Mouse (Mus musculus) hindbrain, postnatal 0 days (tissue): ENCODE measurements around the gene Clic4. TPM values are rescaled to one million over a fixed set of nuclear protein-coding genes. Genes with fewer than 3 reads are reported as not detected.

Source experiments
- ATAC-seq: fragments of 200-750 bp; cut with Nextera tagmentation; 2 replicates; pipeline ENCODE4 v1.8.0; 2017; ENCODE audit warnings: mild to moderate bottlenecking, moderate TSS enrichment, moderate library complexity
- DNase-seq: peaks from one replicate; pipeline ENCODE4 v3.0.0-alpha.2; 2015; ENCODE audit warnings: low spot score
- H3K27ac ChIP-seq: fragments of 300-500 bp; sonication (generic); 2 replicates; pipeline ENCODE4 v1.5.1; 2014; ENCODE audit warnings: mild to moderate bottlenecking
- H3K27me3 ChIP-seq: fragments of 300-500 bp; sonication (generic); 2 replicates; pipeline ENCODE4 v1.6.1; 2014; ENCODE audit warnings: low read length, mixed read lengths; ENCODE audit not compliant: insufficient read depth
- H3K36me3 ChIP-seq: fragments of 300-500 bp; sonication (generic); 2 replicates; pipeline ENCODE4 v1.6.1; 2014; ENCODE audit warnings: low read length, mixed read lengths; ENCODE audit not compliant: insufficient read depth
- H3K4me1 ChIP-seq: fragments of 300-500 bp; sonication (generic); 2 replicates; pipeline ENCODE4 v1.6.1; 2014; ENCODE audit warnings: antibody characterized with exemption, low read length, mixed read lengths; ENCODE audit not compliant: insufficient read depth
- H3K4me2 ChIP-seq: fragments of 300-500 bp; sonication (generic); 2 replicates; pipeline ENCODE4 v1.6.1; 2014; ENCODE audit warnings: low read depth, mild to moderate bottlenecking, low read length, moderate library complexity, mixed read lengths
- H3K4me3 ChIP-seq: fragments of 300-500 bp; sonication (generic); 2 replicates; pipeline ENCODE4 v1.5.1; 2014; ENCODE audit warnings: low read length
- H3K9ac ChIP-seq: fragments of 300-500 bp; sonication (generic); replicated peaks from 2 replicates; pipeline ENCODE4 v1.6.1; 2014; ENCODE audit warnings: mild to moderate bottlenecking, low read length, moderate library complexity, mixed read lengths
- H3K9me3 ChIP-seq: fragments of 300-500 bp; sonication (generic); 2 replicates; pipeline ENCODE4 v1.6.1; 2016; ENCODE audit warnings: low read length, mixed read lengths
- CTCF ChIP-seq: IDR thresholded peaks from 2 replicates; pipeline ENCODE4 v1.5.1; 2016; ENCODE audit warnings: antibody characterized with exemption, control low read depth, low read depth
- WGBS: fragments of 180-500 bp; shearing (Covaris S2); extraction: QIAGEN DNeasy Blood & Tissue Kit; methylation state at CpG from one replicate; pipeline ENCODE4 v1.1.7; 2014; 5-methylcytosine and 5-hydroxymethylcytosine counted together
- polyA plus RNA-seq: library from polyadenylated mRNA; unstranded; fragments of >200 nt; fragmentation: Nextera tagmentation; extraction: Ambion mirVana; gene quantifications from 2 replicates; pipeline ENCODE4 v1.2.1, GENCODE M21; 2015
- total RNA-seq: library from RNA; depleted of rRNA; stranded (reverse); fragments of >200 nt; gene quantifications from 2 replicates; pipeline ENCODE4 v1.2.3, GENCODE M21; 2014; rRNA removed

Gene Clic4
- total RNA-seq = 64.7 and 70.1 TPM in 2 replicates
- 57.1 and 59.7 TPM in 2 replicates for polyA plus RNA-seq

GRCm38 (mm10) chr4:135272640-135273306, at the start of gene Clic4:
Gene Clic4, minus strand, starts transcription at chr4:135272814.
- Histone ChIP-seq H3K9ac (peak within 1 kb of the TSS; percentile 76), H3K9me3 (no peaks in the 10 kb centered on the region), H3K27me3 (no peaks in the 10 kb centered on the region), H3K27ac (peak within 1 kb of the TSS; percentile 88), H3K4me3 (peak within 1 kb of the TSS; percentile 79), H3K36me3 (no peaks in the 10 kb centered on the region), H3K4me1 (peaks cover 3% of the 10 kb centered on the region; the same call in 1 of the 2 replicates), H3K4me2 (peak within 1 kb of the TSS; percentile 78)
- 0% methylated on average over 59 of the region's 64 CpGs for WGBS
- TF ChIP-seq CTCF = peak; percentile 39
- ATAC-seq (peak; percentile 99), DNase-seq (peak; percentile 98)

DNA sequence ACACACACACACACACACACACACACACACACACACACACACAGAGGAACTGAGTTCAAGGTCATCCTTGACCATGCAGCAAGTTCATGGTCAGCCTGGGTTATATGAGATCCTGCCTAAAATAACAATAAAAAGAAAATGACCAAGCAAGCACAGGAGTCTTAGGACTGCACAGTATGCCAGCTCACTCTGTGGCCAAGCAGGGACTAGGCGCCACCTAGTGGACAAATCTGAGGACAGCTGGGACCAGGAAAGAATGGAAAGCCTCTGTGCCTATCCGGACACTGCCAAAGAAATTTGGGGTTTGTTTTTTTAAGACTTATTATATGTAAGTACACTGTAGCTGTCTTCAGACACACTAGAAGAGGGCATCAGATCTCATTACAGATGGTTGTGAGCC, 45.4 kb upstream of the Clic4 start:
- Histone ChIP-seq H3K36me3 (peaks cover 38% of the 10 kb centered on the region; the same call in 1 of the 2 replicates), H3K4me3 (no peak overlapping the region), H3K27me3 (no peaks in the 10 kb centered on the region), H3K4me2 (no peak overlapping the region), H3K27ac (no peak overlapping the region), H3K9ac (no peak overlapping the region), H3K9me3 (no peaks in the 10 kb centered on the region), H3K4me1 (no peaks in the 10 kb centered on the region)
- ATAC-seq (peak; percentile 90), DNase-seq (peak; percentile 90)
- TF ChIP-seq CTCF = peak; percentile 97
- WGBS = 17% methylated on average over 2 of the region's 2 CpGs

DNA sequence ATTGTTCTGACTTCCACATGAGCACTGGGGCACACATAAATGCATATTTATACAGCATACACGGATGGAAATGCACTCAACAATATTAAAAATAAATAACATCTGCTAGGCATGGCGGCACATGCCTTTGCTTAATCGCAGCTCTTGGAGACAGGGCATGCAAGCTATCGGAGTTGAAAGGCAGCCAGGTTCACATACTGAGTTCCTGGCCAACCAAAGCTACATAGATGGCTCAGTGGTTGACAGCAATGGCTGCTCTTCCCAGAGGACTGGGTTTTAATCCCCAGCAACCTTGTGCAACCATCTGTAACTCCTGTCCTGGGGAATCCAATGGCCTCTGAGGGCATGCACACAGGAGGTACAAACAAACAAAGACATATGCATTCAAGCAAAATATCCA, 44.9 kb upstream of the Clic4 start:
- no peak for TF ChIP-seq CTCF
- H3K9ac ChIP-seq = no peak overlapping the region

GRCm38 (mm10) chr4:135315287-135315686, 42.7 kb upstream of the Clic4 start:
- Histone ChIP-seq H3K9me3 (no peaks in the 10 kb centered on the region), H3K4me3 (no peak overlapping the region), H3K9ac (no peak overlapping the region), H3K4me1 (no peaks in the 10 kb centered on the region), H3K36me3 (peaks cover 15% of the 10 kb centered on the region; the same call in 1 of the 2 replicates), H3K27me3 (no peaks in the 10 kb centered on the region), H3K27ac (no peak overlapping the region), H3K4me2 (no peak overlapping the region)
- ATAC-seq = no peak
- DNase-seq = no peak
- no peak for TF ChIP-seq CTCF
- 97% methylated on average over 9 of the region's 9 CpGs for WGBS

More for the DNA sequence above, 44.9 kb upstream of the Clic4 start:
- no peaks in the 10 kb centered on the region for H3K27me3 ChIP-seq
- no peak overlapping the region for H3K27ac ChIP-seq
- no peaks in the 10 kb centered on the region for H3K4me1 ChIP-seq
- 56% methylated on average over 4 of the region's 4 CpGs for WGBS
- DNase-seq (no peak), ATAC-seq (peak; percentile 16; the same call in 1 of the 2 replicates)
- no peak overlapping the region for H3K4me3 ChIP-seq
- peaks cover 34% of the 10 kb centered on the region; the same call in 1 of the 2 replicates for H3K36me3 ChIP-seq
- H3K9me3 ChIP-seq = no peaks in the 10 kb centered on the region
- no peak overlapping the region for H3K4me2 ChIP-seq

- no peak for DNase-seq
Measured at GRCm38 (mm10) chr4:135314419-135314832, 41.8 kb upstream of the Clic4 start.

DNA sequence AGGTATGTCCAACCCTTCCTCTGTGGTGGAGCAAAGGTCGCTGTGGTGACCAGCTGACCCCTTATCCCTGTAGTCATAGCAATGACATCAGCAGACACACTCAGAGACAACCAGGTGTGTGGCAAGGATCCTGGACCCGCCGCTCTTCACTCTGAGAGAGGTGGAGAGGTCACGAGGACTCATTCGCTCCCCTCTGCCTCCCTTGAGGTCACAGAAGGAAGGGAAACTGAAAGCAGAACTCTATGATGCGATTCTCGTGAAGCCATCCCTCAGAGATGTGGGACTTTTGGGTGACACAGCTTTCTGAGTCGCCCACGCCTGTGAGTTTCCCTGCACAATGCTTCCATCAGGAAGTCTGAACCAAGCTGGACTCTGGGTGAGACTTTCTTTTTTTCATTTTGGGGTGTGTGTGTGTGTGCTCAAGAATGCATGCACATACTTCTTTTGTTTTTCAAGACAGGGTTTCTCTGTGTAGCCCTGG, 41.2 kb upstream of the Clic4 start:
- Histone ChIP-seq H3K9ac (no peak overlapping the region), H3K9me3 (no peaks in the 10 kb centered on the region), H3K27me3 (no peaks in the 10 kb centered on the region), H3K4me1 (no peaks in the 10 kb centered on the region), H3K27ac (no peak overlapping the region), H3K4me2 (no peak overlapping the region), H3K4me3 (no peak overlapping the region), H3K36me3 (peaks cover 9% of the 10 kb centered on the region; the same call in 1 of the 2 replicates)
- ATAC-seq (no peak), DNase-seq (no peak)
- 82% methylated on average over 9 of the region's 9 CpGs for WGBS
- TF ChIP-seq CTCF = no peak

More at GRCm38 (mm10) chr4:135314419-135314832, 41.8 kb upstream of the Clic4 start:
- H3K9me3 ChIP-seq = no peaks in the 10 kb centered on the region
- no peak overlapping the region for H3K4me2 ChIP-seq
- ATAC-seq = no peak
- WGBS = 86% methylated on average over 11 of the region's 11 CpGs
- no peaks in the 10 kb centered on the region for H3K27me3 ChIP-seq
- no peaks in the 10 kb centered on the region for H3K4me1 ChIP-seq
- H3K4me3 ChIP-seq = no peak overlapping the region
- no peak overlapping the region for H3K9ac ChIP-seq
- TF ChIP-seq CTCF = no peak
- peaks cover 9% of the 10 kb centered on the region; the same call in 1 of the 2 replicates for H3K36me3 ChIP-seq
- no peak overlapping the region for H3K27ac ChIP-seq
